Mouse (Mus musculus) lung, postnatal 10 days (tissue): ENCODE results near the gene Jsrp1.

Experiments
- DNase-seq: peaks from one replicate; pipeline ENCODE4 v3.0.0; 2021

Jsrp1 gene

DNA sequence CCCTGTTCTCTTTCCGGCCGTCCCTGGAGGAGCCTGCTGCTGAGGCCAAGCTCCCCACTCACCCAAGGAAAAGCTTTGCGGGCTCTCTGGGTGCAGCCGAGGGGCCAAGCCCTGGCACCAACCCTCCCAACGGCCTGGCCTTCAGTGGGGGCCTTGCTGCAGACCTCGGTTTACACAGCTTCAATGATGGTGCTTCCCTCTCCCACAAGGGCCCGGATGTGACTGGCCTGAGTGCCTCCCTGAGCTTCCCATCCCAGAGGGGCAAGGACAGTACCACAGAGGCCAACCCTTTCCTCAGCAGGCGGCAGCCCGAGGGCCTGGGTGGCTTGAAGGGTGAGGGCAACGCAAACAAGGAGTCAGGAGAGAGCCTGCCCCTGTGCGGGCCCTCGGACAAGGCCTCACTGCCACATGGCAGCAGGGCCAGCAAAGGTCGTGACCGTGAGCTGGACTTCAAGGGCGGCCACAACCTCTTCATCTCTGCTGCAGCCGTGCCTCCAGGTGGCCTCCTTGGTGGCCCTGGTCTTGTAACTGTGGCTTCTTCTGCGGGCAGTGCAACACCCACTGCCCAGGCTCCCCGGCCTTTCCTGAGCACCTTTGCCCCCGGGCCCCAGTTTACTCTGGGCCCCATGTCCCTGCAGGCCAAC is 22.4 kb downstream of the Jsrp1 start:
- DNase-seq = no peak

DNA sequence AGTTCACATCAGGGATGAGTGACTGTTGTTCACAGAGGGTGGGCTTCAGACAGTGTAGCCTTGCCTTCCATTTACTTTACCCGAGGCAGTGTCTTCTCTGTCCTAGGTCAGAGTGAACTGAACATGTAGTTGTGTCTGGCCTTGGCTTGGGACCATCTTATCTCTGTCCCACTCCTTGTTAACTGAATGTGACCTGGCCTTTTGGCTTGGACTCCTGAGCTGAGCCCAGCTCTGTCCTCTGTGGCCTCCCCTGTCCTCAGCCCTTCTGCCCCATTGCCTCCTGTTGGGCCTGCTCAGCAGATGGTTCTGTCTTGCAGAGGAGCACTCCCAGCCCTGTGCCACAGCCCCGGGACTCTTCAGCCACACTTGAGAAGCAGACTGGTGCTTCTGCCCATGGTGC is 25.8 kb downstream of the Jsrp1 start:
- no peak for DNase-seq

DNA sequence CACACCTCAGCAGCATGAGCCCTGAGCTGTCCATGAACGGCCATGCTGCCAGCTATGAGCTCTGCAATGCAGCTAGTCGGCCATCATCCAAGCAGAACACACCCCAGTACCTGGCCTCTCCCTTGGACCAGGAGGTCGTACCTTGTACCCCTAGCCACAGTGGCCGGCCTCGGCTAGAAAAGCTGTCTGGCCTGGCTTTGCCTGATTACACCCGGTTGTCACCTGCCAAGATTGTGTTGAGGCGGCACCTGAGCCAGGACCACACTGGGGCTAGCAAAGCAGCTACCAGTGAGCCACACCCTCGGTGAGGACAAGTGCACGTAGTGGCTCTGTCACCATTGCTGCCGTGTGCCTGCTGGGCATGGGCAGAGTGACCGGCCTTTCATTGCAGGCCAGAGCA is 27.3 kb downstream of the Jsrp1 start:
- DNase-seq = no peak

DNA sequence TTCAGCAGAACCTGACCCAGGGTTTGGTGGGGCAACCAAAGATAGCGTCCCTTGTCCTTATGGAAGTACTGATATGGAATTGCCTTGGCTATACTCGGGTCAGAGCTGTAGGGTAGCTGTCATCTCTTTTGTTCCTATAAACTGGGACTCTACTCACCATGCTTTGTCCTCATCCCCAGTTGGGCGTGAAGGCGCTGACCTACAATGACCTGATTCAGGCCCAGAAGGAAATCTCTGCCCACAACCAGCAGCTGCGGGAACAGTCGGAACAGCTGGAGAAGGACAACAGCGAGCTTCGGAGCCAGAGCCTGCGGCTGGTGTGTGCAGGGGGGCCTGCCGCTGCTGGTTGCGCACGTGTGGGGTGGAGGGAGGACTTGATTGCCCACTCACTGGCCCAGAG is 28.4 kb downstream of the Jsrp1 start:
- no peak for DNase-seq

DNA sequence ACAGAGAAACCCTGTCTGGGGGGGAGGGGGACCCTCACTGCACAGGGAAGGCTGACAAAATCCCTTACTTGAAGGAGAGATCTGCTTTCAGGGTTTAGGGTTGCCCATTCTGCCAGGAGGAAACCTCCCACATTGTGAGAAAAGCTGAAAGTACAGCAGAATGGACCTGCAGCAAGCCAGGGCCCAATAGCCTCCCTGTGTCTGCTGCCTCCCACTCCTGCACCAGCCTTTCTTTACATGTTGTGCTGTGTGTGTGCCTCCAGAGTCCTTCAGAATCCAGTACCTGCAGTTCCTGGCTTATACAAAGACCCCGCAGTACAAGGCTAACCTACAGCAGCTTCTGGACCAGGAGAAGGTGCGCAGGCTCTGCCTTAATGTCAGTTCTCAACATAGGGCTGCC is 29.0 kb downstream of the Jsrp1 start:
- no peak for DNase-seq

DNA sequence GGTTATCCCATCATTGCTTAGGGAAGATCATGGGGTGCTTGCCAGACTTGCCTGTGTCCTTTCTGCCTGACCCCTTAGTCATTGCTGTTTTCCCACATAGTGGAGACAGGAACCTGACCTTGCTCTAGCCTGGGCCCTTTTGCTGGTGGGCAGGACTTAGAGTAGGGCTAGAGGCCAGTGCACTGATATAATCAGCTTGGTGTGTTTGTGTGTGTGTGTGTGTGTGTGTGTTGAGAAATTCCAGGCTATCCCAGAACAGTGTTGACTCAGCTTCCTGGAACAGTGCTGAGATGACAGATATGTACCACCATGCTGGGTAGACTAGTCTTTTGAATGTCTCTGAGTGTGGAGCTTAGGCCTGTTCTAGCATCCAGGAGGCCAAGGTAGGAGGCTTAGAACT is 33.7 kb downstream of the Jsrp1 start:
- DNase-seq = no peak

DNA sequence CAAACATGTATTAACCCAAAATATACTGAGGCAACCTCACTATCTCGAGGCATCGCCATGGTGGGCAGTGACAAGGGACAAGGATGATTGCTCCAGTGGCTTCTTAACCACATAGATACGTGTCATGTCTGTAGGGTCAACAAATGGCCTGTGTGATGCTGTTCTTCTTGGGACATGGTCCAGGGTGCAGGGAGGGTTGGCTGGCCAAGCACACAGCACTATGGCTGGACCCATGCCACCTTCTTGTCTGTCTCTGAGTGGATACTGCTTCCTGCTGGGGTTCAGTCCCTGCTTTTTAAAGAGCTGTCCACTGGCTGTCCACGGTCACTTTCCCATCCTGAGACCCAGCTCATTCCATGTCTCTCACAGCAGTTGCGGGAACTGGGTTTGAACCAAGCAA is 36.2 kb downstream of the Jsrp1 start:
- no peak for DNase-seq

DNA sequence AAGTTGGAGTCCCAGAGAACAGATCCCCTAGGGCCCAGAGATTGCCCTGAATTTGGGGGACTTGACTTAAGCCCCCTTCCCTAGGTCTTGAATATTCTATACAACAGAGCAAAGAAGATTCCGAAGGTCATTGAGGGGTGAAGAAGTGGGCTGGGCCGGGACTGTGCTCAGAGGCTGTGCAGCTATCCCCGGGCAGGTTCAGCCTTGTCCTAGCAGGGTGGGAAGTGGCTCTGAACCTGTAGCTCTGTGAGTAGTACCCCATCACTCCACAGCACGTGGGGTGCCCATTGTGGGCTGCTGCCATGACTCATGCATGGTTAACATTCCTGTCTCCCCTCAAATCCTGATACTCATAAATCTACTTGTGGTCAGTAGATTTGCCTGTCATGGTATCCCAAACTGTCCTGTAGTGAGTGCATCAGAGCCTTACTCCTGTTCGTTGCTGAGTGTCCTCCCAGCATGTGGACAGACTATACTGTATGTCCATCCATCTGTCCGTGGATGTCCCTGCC is 36.9 kb downstream of the Jsrp1 start:
- no peak for DNase-seq

DNA sequence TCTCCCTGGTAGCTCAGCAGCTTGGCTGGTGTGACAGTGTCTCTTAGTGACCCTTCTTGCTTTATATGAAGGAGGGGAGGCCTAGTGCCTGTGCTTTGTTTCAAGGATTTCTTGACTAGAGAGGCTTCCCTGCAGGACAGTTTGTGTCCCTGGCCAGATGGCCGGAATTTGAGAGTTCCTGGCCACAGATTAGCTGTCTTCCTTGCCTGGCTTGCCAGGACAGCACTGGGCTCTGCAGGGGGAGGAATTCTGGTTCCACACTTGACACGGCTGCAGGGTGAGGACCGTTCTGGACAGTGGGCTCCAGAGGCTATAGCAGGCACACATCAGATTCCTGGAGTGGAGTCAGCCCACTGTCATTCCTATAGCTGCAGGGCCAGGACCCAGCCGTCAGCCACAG is 37.6 kb downstream of the Jsrp1 start:
- DNase-seq = no peak

DNA sequence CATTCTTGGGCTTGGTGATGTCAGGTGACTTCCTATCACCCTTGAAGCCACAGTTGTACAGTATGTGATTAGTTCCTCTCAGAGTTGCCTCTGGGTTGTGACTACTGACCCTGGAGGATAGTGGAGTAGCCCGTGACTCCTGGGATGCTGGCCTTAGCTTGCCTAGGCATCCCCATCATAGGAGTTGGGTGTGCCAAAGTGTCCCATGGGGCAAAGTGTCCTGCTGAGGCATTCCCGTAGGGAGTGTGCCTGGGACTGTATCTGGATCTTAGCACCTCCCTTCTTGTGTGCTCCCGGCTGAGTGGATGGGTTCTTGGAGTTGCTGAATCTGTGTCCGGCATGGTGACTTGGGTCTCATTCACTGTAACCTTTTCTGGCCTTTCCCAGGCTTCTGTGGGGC is 38.3 kb downstream of the Jsrp1 start:
- DNase-seq = no peak

DNA sequence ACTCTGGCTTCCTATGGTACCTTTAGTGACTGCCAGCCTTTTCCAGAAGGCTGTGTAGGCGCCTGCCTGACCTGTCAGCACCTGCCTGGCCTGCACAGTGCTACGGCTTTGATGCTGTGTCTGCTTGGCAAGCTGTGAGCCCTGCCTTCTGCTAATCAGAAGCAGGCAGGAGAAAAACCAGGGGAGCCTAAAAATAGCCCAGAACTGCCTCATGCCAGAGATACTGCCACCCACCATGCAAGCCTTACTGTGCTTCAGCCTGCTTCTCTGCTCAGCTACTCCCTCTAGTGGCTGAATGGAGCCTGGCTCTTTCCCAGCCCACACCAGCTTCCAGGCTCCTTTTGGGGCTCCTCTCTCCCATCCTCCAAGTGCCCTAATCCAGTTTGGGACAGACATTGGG is 38.7 kb downstream of the Jsrp1 start:
- DNase-seq = peak; percentile 89

DNA sequence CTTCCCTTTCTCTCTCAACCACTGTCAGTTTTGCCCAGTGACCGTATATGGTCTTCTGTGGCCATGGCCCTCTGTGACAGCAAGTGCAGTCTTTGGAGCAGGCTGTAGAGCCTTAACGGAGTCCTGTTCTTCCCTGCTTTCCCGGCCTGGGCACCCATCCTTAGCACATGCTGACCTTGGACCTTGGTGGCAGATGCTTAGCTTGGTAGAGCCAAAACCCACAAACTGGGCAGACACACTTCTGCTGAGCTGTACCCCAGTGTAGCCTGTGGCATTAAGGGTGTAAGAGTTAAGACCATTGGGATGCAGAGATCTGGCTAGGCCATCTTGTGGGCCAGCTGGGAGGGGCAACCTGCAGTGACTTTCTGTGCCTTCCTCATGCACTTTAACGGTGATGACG is 39.5 kb downstream of the Jsrp1 start:
- DNase-seq = no peak

DNA sequence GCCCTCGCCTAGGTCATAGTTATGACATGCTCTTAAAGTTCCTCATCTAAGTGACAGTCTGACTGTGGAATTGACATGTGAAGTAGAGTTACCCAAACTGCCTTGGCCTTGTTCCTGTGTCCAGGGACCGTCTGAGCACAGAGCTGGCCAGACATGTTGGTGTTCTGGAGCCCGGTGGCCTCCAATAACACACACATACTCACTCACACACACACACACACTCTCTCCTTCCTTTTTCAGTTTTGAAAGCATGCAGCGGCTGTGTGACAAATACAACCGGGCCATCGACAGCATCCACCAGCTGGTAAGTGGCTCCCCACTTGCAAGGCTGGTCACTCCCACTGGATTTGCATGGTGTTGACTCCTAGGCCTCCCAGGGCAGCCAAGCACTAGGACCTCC is 44.9 kb downstream of the Jsrp1 start:
- DNase-seq = no peak

DNA sequence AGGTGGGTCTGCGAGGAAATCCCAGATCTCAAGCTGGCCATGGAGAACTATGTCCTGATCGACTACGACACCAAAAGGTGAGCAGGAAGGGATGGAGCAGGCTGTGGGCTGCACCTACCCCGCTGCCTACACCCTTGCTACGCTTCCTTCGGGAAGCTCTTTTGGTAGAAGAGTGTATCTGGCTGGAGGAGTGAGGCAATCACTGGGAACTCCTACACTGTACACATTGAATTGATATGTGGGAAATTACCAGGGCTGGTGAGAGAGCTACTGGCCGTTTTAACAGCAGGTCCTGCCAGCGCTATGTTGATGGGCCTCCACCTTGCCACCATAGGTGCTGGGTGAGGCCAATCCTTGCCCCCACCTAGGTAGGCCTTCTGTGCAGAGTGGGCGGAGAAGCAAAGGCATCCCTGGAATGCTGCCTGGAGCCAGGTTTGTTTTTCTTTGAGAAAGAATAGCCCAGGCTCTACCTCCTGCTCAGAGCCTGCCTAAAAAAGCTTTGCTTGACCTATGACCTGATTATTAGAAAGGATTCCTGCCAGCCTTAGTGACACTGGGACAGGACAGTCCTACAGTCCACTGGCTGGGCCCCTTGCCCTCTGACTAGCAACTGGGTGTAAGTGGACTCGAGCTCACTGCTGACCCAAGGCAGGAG is 47.0 kb downstream of the Jsrp1 start:
- DNase-seq = peak; percentile 43

DNA sequence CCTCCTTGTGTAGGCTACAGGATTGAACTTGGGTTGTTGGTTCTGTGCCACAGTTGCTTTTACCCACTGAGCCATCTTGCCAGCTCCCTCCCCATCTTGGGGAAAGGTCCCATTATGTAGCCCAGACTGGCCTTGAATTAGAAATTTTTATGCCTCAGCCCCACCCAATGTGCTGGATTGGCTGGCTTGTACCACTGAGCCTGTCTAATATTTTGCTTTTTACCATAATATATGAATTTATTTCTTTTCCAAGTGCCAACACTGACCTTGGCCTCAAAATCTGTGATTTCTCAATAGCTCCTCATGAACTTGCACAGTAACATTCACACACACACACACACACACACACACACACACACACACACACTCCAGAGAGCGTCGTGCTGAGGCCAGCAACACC is 47.6 kb downstream of the Jsrp1 start:
- DNase-seq = no peak

DNA sequence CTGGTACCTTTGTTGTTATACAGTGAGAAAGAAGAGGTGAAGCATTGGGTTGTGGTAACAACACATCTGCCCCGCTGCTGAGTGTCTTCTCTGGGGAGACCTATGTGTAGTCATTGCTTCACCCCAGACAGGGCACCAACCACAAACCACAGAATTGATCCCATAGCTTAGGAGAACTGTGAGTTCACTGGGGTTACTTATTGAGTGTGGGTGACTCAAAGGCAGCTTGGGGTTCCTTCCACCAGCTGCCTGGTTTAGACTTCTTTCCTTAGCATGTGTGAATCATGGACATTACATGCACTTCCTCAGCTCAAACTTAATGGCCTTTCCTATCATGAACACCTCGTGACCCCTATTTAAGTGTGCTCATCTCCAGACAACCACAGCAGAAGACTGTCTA is 49.8 kb downstream of the Jsrp1 start:
- DNase-seq = no peak

DNA sequence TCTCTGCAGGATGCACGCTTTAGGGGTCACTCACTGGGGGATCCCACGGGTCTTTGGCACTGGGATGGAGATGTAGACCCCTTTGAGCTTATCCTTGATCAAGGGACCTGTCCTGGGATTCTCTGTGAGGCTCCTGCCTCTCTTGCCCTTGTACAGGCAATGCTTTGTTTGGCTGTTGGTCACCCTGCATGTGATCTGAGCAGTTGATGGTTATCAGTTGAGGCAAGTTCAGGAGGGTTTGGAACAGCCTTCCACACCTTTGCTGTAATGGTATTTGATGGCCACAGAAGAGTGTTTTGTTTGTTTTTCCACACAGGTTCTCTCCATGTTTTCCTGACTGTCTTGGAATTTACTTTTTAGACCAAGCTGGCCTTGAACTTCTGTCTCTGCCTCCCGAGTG is 51.5 kb downstream of the Jsrp1 start:
- no peak for DNase-seq

DNA sequence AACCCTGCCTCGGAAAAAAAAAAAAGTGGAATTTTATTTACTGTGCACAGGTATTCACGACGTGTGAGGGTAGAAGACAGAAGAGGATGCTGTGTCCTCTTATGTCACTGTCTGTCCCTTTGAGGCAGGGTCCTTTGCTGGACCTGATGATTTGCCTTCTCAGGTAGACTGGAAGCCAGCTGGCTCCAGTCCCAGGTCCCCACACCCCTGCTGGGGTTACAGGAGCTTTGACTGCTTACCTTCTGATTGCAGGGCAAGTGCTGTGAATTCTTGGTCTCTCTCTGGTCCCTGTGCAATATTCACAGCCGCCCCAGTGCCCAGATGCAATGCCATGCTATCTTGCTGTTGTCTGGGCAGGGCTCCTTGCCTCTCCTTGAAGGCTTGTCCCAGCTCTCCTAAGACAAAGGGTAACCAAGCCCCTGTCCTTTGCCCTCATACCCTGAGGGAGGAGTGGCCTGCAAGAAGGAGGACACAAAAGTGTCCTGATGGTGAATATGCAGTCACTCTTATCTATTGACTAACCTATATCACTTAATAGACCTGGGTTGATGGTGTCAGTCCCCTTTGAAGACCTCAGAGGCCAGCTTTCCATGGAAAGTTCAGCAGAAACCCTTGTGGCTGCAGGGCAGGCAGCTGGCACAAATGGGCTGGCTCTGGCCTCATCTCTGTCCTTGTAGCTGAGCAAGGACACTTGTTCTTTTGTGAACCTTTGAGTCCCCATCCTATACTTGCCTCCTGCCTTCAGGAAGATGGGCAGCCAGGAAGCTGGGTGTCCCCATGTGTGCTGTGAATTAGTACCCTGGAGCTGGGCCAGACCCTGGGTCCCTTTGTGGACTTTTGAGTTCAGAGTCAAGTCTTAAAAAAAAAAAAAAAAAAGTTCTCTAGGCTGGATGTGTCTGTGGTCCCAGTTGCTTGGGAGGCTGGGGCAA is 52.4 kb downstream of the Jsrp1 start:
- no peak for DNase-seq

DNA sequence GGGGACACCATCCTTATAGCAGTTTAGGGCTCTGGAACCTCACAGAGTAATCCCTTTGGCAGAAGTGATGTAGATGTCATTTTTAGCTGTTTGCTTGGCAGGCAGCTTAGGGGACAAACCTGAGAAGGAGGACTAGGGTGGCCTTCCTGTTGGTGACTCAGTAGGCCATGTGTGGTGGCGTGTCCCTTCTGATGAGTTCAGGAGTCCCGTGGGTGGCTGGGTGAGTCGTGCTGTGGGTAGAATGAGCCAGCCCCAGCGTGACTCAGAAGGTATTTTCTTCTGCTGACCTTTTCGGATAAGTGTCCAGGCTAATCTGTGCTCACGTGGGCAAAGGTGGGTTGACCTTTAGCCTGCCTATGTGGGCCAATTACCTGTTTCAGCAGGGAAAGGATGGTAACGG is 54.6 kb downstream of the Jsrp1 start:
- DNase-seq = no peak
